Mouse (Mus musculus) liver, embryonic 11.5 days (tissue): ENCODE results near the gene Siglece. TPM values are rescaled to one million over a fixed set of nuclear protein-coding genes. Genes with fewer than 3 reads are reported as not detected.
A peak's percentile ranks its signal among the peaks of the same experiment; 100 is the strongest.

Source experiments
- ATAC-seq: fragments of 200-750 bp; cut with Nextera tagmentation; replicated peaks from 2 replicates; pipeline ENCODE4 v1.8.0; 2017; ENCODE audit warnings: moderate number of reproducible peaks, mild to moderate bottlenecking, moderate TSS enrichment, moderate library complexity; ENCODE audit not compliant: low FRiP score
- DNase-seq: peaks from one replicate; pipeline ENCODE4 v3.0.0-alpha.2; 2017; ENCODE audit warnings: low spot score
- H3K27ac ChIP-seq: fragments of 300-500 bp; sonication (generic); 2 replicates; pipeline ENCODE4 v1.5.1; 2014; ENCODE audit warnings: mild to moderate bottlenecking, low read depth, low read length, control low read depth
- H3K27me3 ChIP-seq: fragments of 300-500 bp; sonication (generic); replicated peaks from 2 replicates; pipeline ENCODE4 v1.6.1; 2014; ENCODE audit warnings: low read length, mixed read lengths; ENCODE audit not compliant: control insufficient read depth, insufficient read depth
- H3K36me3 ChIP-seq: fragments of 300-500 bp; sonication (generic); 2 replicates; pipeline ENCODE4 v1.6.1; 2014; ENCODE audit warnings: mild to moderate bottlenecking, low read length, moderate library complexity, mixed read lengths; ENCODE audit not compliant: control insufficient read depth, insufficient read depth
- H3K4me1 ChIP-seq: fragments of 300-500 bp; sonication (generic); replicated peaks from 2 replicates; pipeline ENCODE4 v1.6.1; 2014; ENCODE audit warnings: low read length, mixed read lengths; ENCODE audit not compliant: control insufficient read depth, insufficient read depth
- H3K4me2 ChIP-seq: fragments of 300-500 bp; sonication (generic); 2 replicates; pipeline ENCODE4 v1.6.1; 2014; ENCODE audit warnings: mild to moderate bottlenecking, control low read depth, moderate library complexity
- H3K4me3 ChIP-seq: fragments of 300-500 bp; sonication (generic); 2 replicates; pipeline ENCODE4 v1.5.1; 2014; ENCODE audit warnings: low read depth, low read length, control low read depth
- H3K9ac ChIP-seq: fragments of 300-500 bp; sonication (generic); 2 replicates; pipeline ENCODE4 v1.6.1; 2014; ENCODE audit warnings: low read depth, low read length, control low read depth
- H3K9me3 ChIP-seq: fragments of 300-500 bp; sonication (generic); 2 replicates; pipeline ENCODE4 v1.6.1; 2016; ENCODE audit warnings: low read length, inconsistent platforms, mixed read lengths; ENCODE audit not compliant: control insufficient read depth
- WGBS: fragments of 180-500 bp; shearing (Covaris S2); extraction: QIAGEN DNeasy Blood & Tissue Kit; methylation state at CpG from one replicate; pipeline ENCODE4 v1.1.7; 2014; 5-methylcytosine and 5-hydroxymethylcytosine counted together
- polyA plus RNA-seq: library from polyadenylated mRNA; unstranded; fragments of >200 nt; fragmentation: Nextera tagmentation; extraction: Ambion mirVana; gene quantifications from 2 replicates; pipeline ENCODE4 v1.2.1, GENCODE M21; 2014

Gene Siglece
- polyA plus RNA-seq, 1 experiment from 2014 or later = 0.90 TPM

- WGBS = 66% methylated on average over 7 of the region's 7 CpGs
- Histone ChIP-seq H3K27me3 (no peaks in the 10 kb centered on the region), H3K4me3 (no peak overlapping the region), H3K36me3 (no peaks in the 10 kb centered on the region), H3K9ac (no peak overlapping the region), H3K27ac (no peak overlapping the region), H3K4me2 (no peak overlapping the region), H3K4me1 (no peaks in the 10 kb centered on the region), H3K9me3 (no peaks in the 10 kb centered on the region)
- ATAC-seq (no peak), DNase-seq (no peak)
These were observed 37.0 kb downstream of the Siglece start for GRCm38 (mm10) chr7:43622927-43623326.

- H3K4me1 ChIP-seq = no peaks in the 10 kb centered on the region
- H3K27ac ChIP-seq = no peak overlapping the region
- H3K4me2 ChIP-seq = no peak overlapping the region
- H3K9me3 ChIP-seq = no peaks in the 10 kb centered on the region
- H3K27me3 ChIP-seq = no peaks in the 10 kb centered on the region
- ATAC-seq = no peak
- DNase-seq = no peak
- H3K4me3 ChIP-seq = no peak overlapping the region
- H3K9ac ChIP-seq = no peak overlapping the region
- no peaks in the 10 kb centered on the region for H3K36me3 ChIP-seq
- WGBS = 92% methylated on average over 14 of the region's 14 CpGs
These were observed 46.0 kb downstream of the Siglece start for GRCm38 (mm10) chr7:43613816-43614551.

- Histone ChIP-seq H3K9me3 (no peaks in the 10 kb centered on the region), H3K9ac (no peak overlapping the region)
- 69% methylated on average over 7 of the region's 7 CpGs for WGBS
These were observed 51.6 kb downstream of the Siglece start for GRCm38 (mm10) chr7:43608316-43608824.

GRCm38 (mm10) chr7:43607743-43608287, 52.1 kb downstream of the Siglece start:
- Histone ChIP-seq H3K9ac (no peak overlapping the region), H3K4me2 (no peak overlapping the region; the same call in 1 of the 2 replicates), H3K27me3 (no peaks in the 10 kb centered on the region), H3K36me3 (no peaks in the 10 kb centered on the region), H3K27ac (no peak overlapping the region), H3K9me3 (no peaks in the 10 kb centered on the region), H3K4me1 (peaks cover 3% of the 10 kb centered on the region; the same call in 1 of the 2 replicates), H3K4me3 (no peak overlapping the region)
- ATAC-seq = no peak
- no peak for DNase-seq
- WGBS = 41% methylated on average over 5 of the region's 5 CpGs

More at GRCm38 (mm10) chr7:43608316-43608824, 51.6 kb downstream of the Siglece start:
- Histone ChIP-seq H3K4me3 (no peak overlapping the region), H3K27ac (no peak overlapping the region), H3K27me3 (no peaks in the 10 kb centered on the region), H3K4me2 (no peak overlapping the region), H3K4me1 (peaks cover 3% of the 10 kb centered on the region; the same call in 1 of the 2 replicates), H3K36me3 (no peaks in the 10 kb centered on the region)
- ATAC-seq (no peak), DNase-seq (no peak)

GRCm38 (mm10) chr7:43606896-43607742, 52.8 kb downstream of the Siglece start, which contains the start of gene Zfp819:
Gene Zfp819 (plus strand): TSS chr7:43607169.
- peak; percentile 47 for DNase-seq
- peak; percentile 73 for ATAC-seq
- Histone ChIP-seq H3K36me3 (no peaks in the 10 kb centered on the region), H3K9me3 (no peaks in the 10 kb centered on the region), H3K27me3 (no peaks in the 10 kb centered on the region), H3K4me3 (peak within 1 kb of the TSS; percentile 49), H3K27ac (no peak within 1 kb of the TSS), H3K4me1 (peaks cover 3% of the 10 kb centered on the region; the same call in 1 of the 2 replicates), H3K9ac (no peak within 1 kb of the TSS), H3K4me2 (peak within 1 kb of the TSS; percentile 75)
- WGBS = 15% methylated on average over 41 of the region's 41 CpGs

- no peaks in the 10 kb centered on the region for H3K4me1 ChIP-seq
- ATAC-seq = no peak
- H3K4me2 ChIP-seq = no peak overlapping the region
- H3K27ac ChIP-seq = no peak overlapping the region
- H3K9me3 ChIP-seq = no peaks in the 10 kb centered on the region
- no peak overlapping the region for H3K9ac ChIP-seq
- H3K4me3 ChIP-seq = no peak overlapping the region
- DNase-seq = no peak
- WGBS = 28% methylated on average over 5 of the region's 5 CpGs
- H3K27me3 ChIP-seq = no peaks in the 10 kb centered on the region
- H3K36me3 ChIP-seq = no peaks in the 10 kb centered on the region
These were observed 58.1 kb downstream of the Siglece start for GRCm38 (mm10) chr7:43601884-43602283.

Other genes starting within 250 kb of the Siglece start
- 0.10 TPM in 1 of 2 replicates, not detected in the other for gene Lim2, start 232.5 kb downstream of the Siglece start, polyA plus RNA-seq
- gene Nkg7, start 223.1 kb downstream of the Siglece start, polyA plus RNA-seq = 3.5 and 3.8 TPM in 2 replicates
- not detected in 2 replicates for gene Cldnd2, start 219.4 kb downstream of the Siglece start, polyA plus RNA-seq
- gene Etfb, start 216.1 kb downstream of the Siglece start, polyA plus RNA-seq = 369 and 378 TPM in 2 replicates
- gene Gm45233, start 216.0 kb downstream of the Siglece start, polyA plus RNA-seq = 0.37 TPM in 1 of 2 replicates, not detected in the other
- gene Vsig10l, start 197.0 kb downstream of the Siglece start, polyA plus RNA-seq = 1.1 and 1.9 TPM in 2 replicates
- gene Iglon5, start 170.1 kb downstream of the Siglece start, polyA plus RNA-seq = 0.16 and 0.25 TPM in 2 replicates
- not detected in 2 replicates for gene 4931406B18Rik, start 154.2 kb downstream of the Siglece start, polyA plus RNA-seq
- gene Cd33, start 115.7 kb downstream of the Siglece start, polyA plus RNA-seq = 1.3 and 1.6 TPM in 2 replicates
- gene Zfp658, start 97.9 kb downstream of the Siglece start, polyA plus RNA-seq = 0.97 and 1.1 TPM in 2 replicates
- gene Zfp719, start 80.6 kb downstream of the Siglece start, polyA plus RNA-seq = 7.0 and 9.1 TPM in 2 replicates
- gene Zfp819, start 53.0 kb downstream of the Siglece start, polyA plus RNA-seq = 0.07 and 0.16 TPM in 2 replicates
- not detected in 2 replicates for gene Ceacam18, start 25.5 kb downstream of the Siglece start, polyA plus RNA-seq
- 7.5 and 8.7 TPM in 2 replicates for gene Ctu1, start 11.9 kb upstream of the Siglece start, polyA plus RNA-seq
- 0.18 TPM in 1 of 2 replicates, not detected in the other for gene Klk14, start 30.3 kb upstream of the Siglece start, polyA plus RNA-seq
- 0.44 and 0.56 TPM in 2 replicates for gene Klk13, start 52.4 kb upstream of the Siglece start, polyA plus RNA-seq
- not detected in 2 replicates for gene Klk12, start 108.7 kb upstream of the Siglece start, polyA plus RNA-seq
- not detected in 2 replicates for gene Klk11, start 114.4 kb upstream of the Siglece start, polyA plus RNA-seq
- 0.17 TPM in 1 of 2 replicates, not detected in the other for gene Klk10, start 120.9 kb upstream of the Siglece start, polyA plus RNA-seq
- not detected in 2 replicates for gene Klk9, start 131.7 kb upstream of the Siglece start, polyA plus RNA-seq
- 27.5 and 29.1 TPM in 2 replicates for gene Klk8, start 137.4 kb upstream of the Siglece start, polyA plus RNA-seq
- gene Klk7, start 151.1 kb upstream of the Siglece start, polyA plus RNA-seq = not detected in 2 replicates
- not detected in 2 replicates for gene Klk6, start 164.3 kb upstream of the Siglece start, polyA plus RNA-seq
- not detected in 2 replicates for gene Klk5, start 181.8 kb upstream of the Siglece start, polyA plus RNA-seq
- gene Klk4, start 221.0 kb upstream of the Siglece start, polyA plus RNA-seq = 0.18 TPM in 1 of 2 replicates, not detected in the other